Mouse (Mus musculus): ENCODE measurements around the gene Ldlrap1. TPM values are rescaled to one million over a fixed set of nuclear protein-coding genes. Genes with fewer than 3 reads are reported as not detected.

Gene Ldlrap1
- total RNA-seq (2021): 1 to 10 TPM; 5.7 to 6.6 TPM
- long read RNA-seq, experiment 1, full-length matches to known transcripts: 14 of 15 reads
- long read RNA-seq, experiment 1, partial matches to known transcripts: 1 of 15 reads
- long read RNA-seq, experiment 1, other reads (novel, unspliced or antisense): 0 of 15 reads
- long read RNA-seq, experiment 2, full-length matches to known transcripts: 15 of 18 reads
- long read RNA-seq, experiment 2, partial matches to known transcripts: 0 of 18 reads
- long read RNA-seq, experiment 2, other reads (novel, unspliced or antisense): 3 of 18 reads

- peak within 1 kb of the TSS; percentile 98 for H3K27ac ChIP-seq
- intact Hi-C loops (cut with DNase I): no loop called here
Observed at GRCm38 (mm10) chr4:134767426-134768225, at the start of gene Ldlrap1. TSS of gene Ldlrap1 (minus strand) at chr4:134768024.

GRCm38 (mm10) chr4:134814229-134814571, 46.4 kb upstream of the Ldlrap1 start:
- intact Hi-C loops (cut with DNase I): no loop called here
- Histone ChIP-seq H3K27ac (peak overlapping the region; percentile 46), H3K4me3 (no peak overlapping the region)
- DNase-seq: peak; percentile 64
- TF ChIP-seq CTCF (IDR thresholded peaks at IDR 0.05): no peak

More at GRCm38 (mm10) chr4:134767426-134768225, at the start of gene Ldlrap1:
- DNase-seq: peak; percentile 92
- TF ChIP-seq CTCF (IDR thresholded peaks at IDR 0.05): no peak
- peak within 1 kb of the TSS; percentile 99 for H3K4me3 ChIP-seq

GRCm38 (mm10) chr4:134813406-134814228, 45.8 kb upstream of the Ldlrap1 start:
- no peak for DNase-seq
- Histone ChIP-seq H3K27ac (peak overlapping the region; percentile 28), H3K4me3 (no peak overlapping the region)
- no peak for TF ChIP-seq CTCF (IDR thresholded peaks at IDR 0.05)
- intact Hi-C loops (cut with DNase I): no loop called here

- Histone ChIP-seq H3K27ac (peak overlapping the region; percentile 71), H3K4me3 (no peak overlapping the region)
- intact Hi-C loops (cut with DNase I): no loop called here
- peak; percentile 93 for DNase-seq
- no peak for TF ChIP-seq CTCF (IDR thresholded peaks at IDR 0.05)
Observed at GRCm38 (mm10) chr4:134804765-134805164, 36.9 kb upstream of the Ldlrap1 start.

- H3K27ac ChIP-seq: no peak overlapping the region
- intact Hi-C loops (cut with DNase I): no loop called here
- H3K4me3 ChIP-seq: no peak overlapping the region
- no peak for DNase-seq
- no peak for TF ChIP-seq CTCF (IDR thresholded peaks at IDR 0.05)
Observed at GRCm38 (mm10) chr4:134802765-134803164, 34.9 kb upstream of the Ldlrap1 start.

- H3K4me3 ChIP-seq: no peak overlapping the region
- no peak overlapping the region for H3K27ac ChIP-seq
- intact Hi-C loops (cut with DNase I): no loop called here
- no peak for TF ChIP-seq CTCF (IDR thresholded peaks at IDR 0.05)
- DNase-seq: no peak
Observed at GRCm38 (mm10) chr4:134802155-134802554, 34.3 kb upstream of the Ldlrap1 start.

- Histone ChIP-seq H3K4me3 (no peak overlapping the region), H3K27ac (no peak overlapping the region)
- DNase-seq: no peak
- no peak for TF ChIP-seq CTCF (IDR thresholded peaks at IDR 0.05)
- intact Hi-C loops (cut with DNase I): no loop called here
Observed at GRCm38 (mm10) chr4:134800693-134801092, 32.9 kb upstream of the Ldlrap1 start.

GRCm38 (mm10) chr4:134800098-134800497, 32.3 kb upstream of the Ldlrap1 start:
- TF ChIP-seq CTCF (IDR thresholded peaks at IDR 0.05): no peak
- Histone ChIP-seq H3K4me3 (no peak overlapping the region), H3K27ac (no peak overlapping the region)
- no peak for DNase-seq
- intact Hi-C loops (cut with DNase I): no loop called here

GRCm38 (mm10) chr4:134799272-134799671, 31.4 kb upstream of the Ldlrap1 start:
- DNase-seq: peak; percentile 83
- peak; percentile 93 for TF ChIP-seq CTCF (IDR thresholded peaks at IDR 0.05)
- Histone ChIP-seq H3K27ac (no peak overlapping the region), H3K4me3 (no peak overlapping the region)
- intact Hi-C loops (cut with DNase I): loop anchor here (2.0 kb wide), 1 partner anchor 256 kb away; no protein-coding TSS in a partner anchor

GRCm38 (mm10) chr4:134798861-134799260, 31.0 kb upstream of the Ldlrap1 start:
- intact Hi-C loops (cut with DNase I): loop anchor here (2.0 kb wide), 1 partner anchor 256 kb away; no protein-coding TSS in a partner anchor
- no peak for DNase-seq
- no peak for TF ChIP-seq CTCF (IDR thresholded peaks at IDR 0.05)
- no peak overlapping the region for H3K27ac ChIP-seq
- H3K4me3 ChIP-seq: no peak overlapping the region

- peak; percentile 33 for DNase-seq
- Histone ChIP-seq H3K27ac (peak overlapping the region; percentile 63), H3K4me3 (no peak overlapping the region)
- no peak for TF ChIP-seq CTCF (IDR thresholded peaks at IDR 0.05)
- intact Hi-C loops (cut with DNase I): loop anchor here (2.0 kb wide), 1 partner anchor 255 kb away; no protein-coding TSS in a partner anchor
Observed at GRCm38 (mm10) chr4:134797621-134798020, 29.8 kb upstream of the Ldlrap1 start.

GRCm38 (mm10) chr4:134796581-134797361, 28.9 kb upstream of the Ldlrap1 start:
- peak overlapping the region; percentile 63 for H3K27ac ChIP-seq

More at GRCm38 (mm10) chr4:134796581-134797361, 28.9 kb upstream of the Ldlrap1 start:
- no peak for TF ChIP-seq CTCF (IDR thresholded peaks at IDR 0.05)
- intact Hi-C loops (cut with DNase I): no loop called here
- no peak overlapping the region for H3K4me3 ChIP-seq
- DNase-seq: peak; percentile 42
